ENCODE assay signal across 8 mouse cellular contexts in genomic region chr6:71441251-71441580, GRCm38 (mm10). TPM values are rescaled to one million over a fixed set of nuclear protein-coding genes. Genes with fewer than 3 reads are reported as not detected.
DNase-seq lines count a peak whose midpoint lies in the region; ATAC-seq and TF ChIP-seq lines count a peak whose summit lies in the region.

No protein-coding gene starts in this region.

- TF ChIP-seq POLR2A in CH12.LX (IDR thresholded peaks at IDR 0.05; ENCODE audit: low read depth, low read length) = no peak

- H3K9ac ChIP-seq in CH12.LX (ENCODE audit: insufficient read depth, low read depth) = peak overlapping the region; percentile 78
- peak overlapping the region; percentile 81 for H3K9ac ChIP-seq in forebrain, embryonic 15.5 days (replicated peaks)

- TF ChIP-seq CTCF in CH12.LX (conservative IDR thresholded peaks at IDR 0.05 in 1 of 2, IDR thresholded peaks at IDR 0.05 in 1 of 2; ENCODE audit: low read depth in 2 of 2, low read length in 2 of 2) = no peak

- dilution Hi-C loops in CH12.LX (cut with MboI; ENCODE audit: extremely low pct_ligation_motif_present, extremely low pct_unique_long_range_greater_than_20kb, low sequenced_read_pairs) = no loop called here

- WGBS in heart, embryonic 10.5 days = 7% methylated on average over 12 of the region's 12 CpGs
- WGBS in forebrain, embryonic 15.5 days = 2% methylated on average over 12 of the region's 12 CpGs
- WGBS in macrophage (ENCODE audit: missing documents) = 9% methylated on average over 12 of the region's 12 CpGs

- TF ChIP-seq EP300 in CH12.LX (IDR thresholded peaks at IDR 0.05; ENCODE audit: low read length) = no peak

- H3K9me3 ChIP-seq in heart, embryonic 10.5 days = no peaks in the 10 kb centered on the region
- peaks cover 3% of the 10 kb centered on the region for H3K9me3 ChIP-seq in CH12.LX (replicated peaks; ENCODE audit: low read length)
- H3K9me3 ChIP-seq in forebrain, embryonic 15.5 days = no peaks in the 10 kb centered on the region

- no peaks in the 10 kb centered on the region for H3K36me3 ChIP-seq in heart, embryonic 10.5 days
- H3K36me3 ChIP-seq in CH12.LX (replicated peaks in 1 of 2; ENCODE audit: control insufficient read depth in 1 of 2, insufficient read depth in 1 of 2, low read length in 1 of 2) (no peaks in the 10 kb centered on the region), macrophage (ENCODE audit: inconsistent target) (no peaks in the 10 kb centered on the region)
- no peaks in the 10 kb centered on the region for H3K36me3 ChIP-seq in forebrain, embryonic 15.5 days

- H3K4me1 ChIP-seq in heart, embryonic 10.5 days = peaks cover 24% of the 10 kb centered on the region
- H3K4me1 ChIP-seq in CH12.LX (ENCODE audit: control insufficient read depth in 1 of 2, insufficient read depth in 2 of 2) = peaks cover 2 to 34% of the 10 kb centered on the region in 2 experiments; a peak in 3 of 4 replicates
- H3K4me1 ChIP-seq in forebrain, embryonic 15.5 days = peaks cover 37% of the 10 kb centered on the region

- ATAC-seq in forebrain, embryonic 15.5 days (replicated peaks) = peak; percentile 23

- no peak for DNase-seq in heart, embryonic 10.5 days (ENCODE audit: low spot score)
- DNase-seq in heart, postnatal 4 days = no peak
- DNase-seq in CH12.LX (ENCODE audit: extremely low read depth) = no peak
- DNase-seq in spleen, postnatal 14 days (ENCODE audit: low spot score in 2 of 2) = no peak
- no peak for DNase-seq in left cerebral cortex, postnatal 25 days (ENCODE audit: low spot score in 2 of 2)
- DNase-seq in kidney, postnatal 10 days = no peak

- intact Hi-C loops in left cerebral cortex, postnatal 25 days (cut with DNase I) = loop anchor here (2.0 kb wide), 1 partner anchor 390 kb away; the partner anchor contains the start of gene Immt

- peak overlapping the region; percentile 68 for H3K4me2 ChIP-seq in CH12.LX (ENCODE audit: insufficient read depth, low read depth, poor library complexity, severe bottlenecking)
- peak overlapping the region; percentile 98 for H3K4me2 ChIP-seq in forebrain, embryonic 15.5 days (replicated peaks)

- H3K79me2 ChIP-seq in CH12.LX (replicated peaks; ENCODE audit: control insufficient read depth, extremely low read depth, insufficient read depth, poor library complexity, severe bottlenecking) (peaks cover 27% of the 10 kb centered on the region), macrophage (ENCODE audit: inconsistent target) (peaks cover 35% of the 10 kb centered on the region)

- peak overlapping the region; percentile 97 for H3K27ac ChIP-seq in heart, embryonic 10.5 days
- peak overlapping the region; percentile 49 for H3K27ac ChIP-seq in CH12.LX (ENCODE audit: insufficient read depth, low read depth)
- peak overlapping the region; percentile 96 for H3K27ac ChIP-seq in forebrain, embryonic 15.5 days (replicated peaks)
- H3K27ac ChIP-seq in macrophage = peak overlapping the region; percentile 94

- H3K4me3 ChIP-seq in heart, embryonic 10.5 days = peak overlapping the region; percentile 98
- H3K4me3 ChIP-seq in CH12.LX (replicated peaks in 1 of 3; ENCODE audit: low read depth in 2 of 3, low read length in 2 of 3, poor library complexity in 1 of 3) = peak overlapping the region; percentile 55 to 95 (median 72)
- peak overlapping the region; percentile 97 for H3K4me3 ChIP-seq in forebrain, embryonic 15.5 days
- H3K4me3 ChIP-seq in macrophage (ENCODE audit: inconsistent target) = peak overlapping the region; percentile 55

- in situ Hi-C loops in CH12.LX (cut with MboI; ENCODE audit: low pct_ligation_motif_present, low pct_unique_long_range_greater_than_20kb, low sequenced_read_pairs) = loop anchor here (25.0 kb wide), 1 partner anchor 371 kb away; no protein-coding TSS in a partner anchor

- TF ChIP-seq RAD21 in CH12.LX (IDR thresholded peaks at IDR 0.05; ENCODE audit: low read depth, low read length) = no peak

- H3K27me3 ChIP-seq in heart, embryonic 10.5 days (ENCODE audit: insufficient read depth, poor library complexity, severe bottlenecking) = no peaks in the 10 kb centered on the region
- H3K27me3 ChIP-seq in CH12.LX (replicated peaks) = no peaks in the 10 kb centered on the region
- no peaks in the 10 kb centered on the region for H3K27me3 ChIP-seq in forebrain, embryonic 15.5 days

TF ChIP-seq in CH12.LX, 34 proteins besides CTCF, POLR2A, EP300 and RAD21:
- TF ChIP-seq UBTF (IDR thresholded peaks at IDR 0.05; ENCODE audit: low read depth, low read length) (0 out of 2 replicates have a peak, but pooled peaks have one; percentile 14), MYC (IDR thresholded peaks at IDR 0.05; ENCODE audit: low read depth, low read length) (0 out of 2 replicates have a peak, but pooled peaks have one; percentile 5), E2F4 (IDR thresholded peaks at IDR 0.05; ENCODE audit: insufficient replicate concordance, low read depth, low read length) (no peak)

RNA-seq across cellular contexts. Expression of gene Rmnd5a, which starts 0.8 kb away (rescaled TPM):
- 9.7 and 11.4 TPM in 2 replicates for polyA plus RNA-seq in heart, embryonic 10.5 days (2016; fragmentation: Nextera tagmentation; extraction: Ambion mirVana)
- 10 to 100 TPM; 42.1 to 43.9 TPM for total RNA-seq in heart, postnatal 4 days (2021)
- total RNA-seq in CH12.LX (2012; rRNA removed) (19.1 and 23.4 TPM in 2 replicates), CH12.LX (2014; rRNA removed) (40.6 and 47.2 TPM in 2 replicates)
- polyA plus RNA-seq in CH12.LX (2012; ENCODE audit: insufficient read length, low read depth) (22.7 and 23.5 TPM in 2 replicates), macrophage (2018) (23.9 to 46.7 TPM (median 39.1 TPM) in 3 replicates)
- 9.4 and 9.9 TPM in 2 replicates for polyA plus RNA-seq in forebrain, embryonic 15.5 days (2015; fragmentation: Nextera tagmentation; extraction: Ambion mirVana)
- total RNA-seq in macrophage (2018; cell fraction: chromatin; rRNA removed) = 10 to 100 TPM; 11.0 to 46.7 (median 34.3) TPM
- 10 to 100 TPM; 26.0 to 66.8 (median 38.5) TPM for total RNA-seq in macrophage (2018; cell fraction: cytosol; rRNA removed)
- total RNA-seq in macrophage (2018; cell fraction: nucleus; rRNA removed) = 10 to 100 TPM; 17.2 to 80.8 (median 38.7) TPM
- total RNA-seq in left cerebral cortex, postnatal 25 days (2021) = 100 to 1,000 TPM in 1 of 2 experiments, 10 to 100 TPM in 1; 96.3 to 108 TPM

RNA-seq across cellular contexts. Expression of gene Rnf103, which starts 52.5 kb away (rescaled TPM):
- polyA plus RNA-seq in heart, embryonic 10.5 days (2016; fragmentation: Nextera tagmentation; extraction: Ambion mirVana) = 12.6 and 14.4 TPM in 2 replicates
- 10 to 100 TPM; 32.1 to 33.5 TPM for total RNA-seq in heart, postnatal 4 days (2021)
- total RNA-seq in CH12.LX (2012; rRNA removed) (3.5 and 4.2 TPM in 2 replicates), CH12.LX (2014; rRNA removed) (7.0 and 7.9 TPM in 2 replicates)
- polyA plus RNA-seq in CH12.LX (2012; ENCODE audit: insufficient read length, low read depth) (5.7 and 6.0 TPM in 2 replicates), macrophage (2018) (26.5 to 29.9 TPM (median 26.5 TPM) in 3 replicates)
- polyA plus RNA-seq in forebrain, embryonic 15.5 days (2015; fragmentation: Nextera tagmentation; extraction: Ambion mirVana) = 26.2 and 27.3 TPM in 2 replicates
- 100 to 1,000 TPM in 1 of 26 experiments, 10 to 100 TPM in 25; 18.2 to 104 (median 40.7) TPM for total RNA-seq in macrophage (2018; cell fraction: chromatin; rRNA removed)
- total RNA-seq in macrophage (2018; cell fraction: cytosol; rRNA removed) = 10 to 100 TPM; 27.0 to 53.5 (median 36.1) TPM
- 10 to 100 TPM; 28.0 to 81.1 (median 50.3) TPM for total RNA-seq in macrophage (2018; cell fraction: nucleus; rRNA removed)
- total RNA-seq in left cerebral cortex, postnatal 25 days (2021) = 10 to 100 TPM; 49.8 to 54.0 TPM
